Mouse (Mus musculus) kidney, embryonic 14.5 days (tissue): ENCODE measurements at regions not wholly inside any gene's neighbourhood (a gene's known extent, or its start where the extent isn't known, plus 50 kb on each side); places are given as distances from the start of the nearest gene placed in this dataset.
A peak's percentile ranks its signal among the peaks of the same experiment; 100 is the strongest.

ENCODE experiments used
- ATAC-seq: fragments of 200-750 bp; cut with Nextera tagmentation; 2 replicates; pipeline ENCODE4 v1.8.0; 2017; ENCODE audit warnings: moderate number of reproducible peaks, mild to moderate bottlenecking, moderate TSS enrichment, moderate library complexity; ENCODE audit not compliant: low FRiP score, low TSS enrichment
- H3K27ac ChIP-seq: fragments of 300-500 bp; sonication (generic); 2 replicates; pipeline ENCODE4 v1.5.1; 2014; ENCODE audit warnings: low read depth, mild to moderate bottlenecking, low read length, moderate library complexity, mixed read lengths
- H3K27me3 ChIP-seq: fragments of 300-500 bp; sonication (generic); 2 replicates; pipeline ENCODE4 v1.6.1; 2014; ENCODE audit warnings: mild to moderate bottlenecking, low read length; ENCODE audit not compliant: control insufficient read depth, insufficient read depth
- H3K36me3 ChIP-seq: fragments of 300-500 bp; sonication (generic); 2 replicates; pipeline ENCODE4 v1.6.1; 2014; ENCODE audit warnings: low read length, mixed read lengths; ENCODE audit not compliant: control insufficient read depth, insufficient read depth
- H3K4me1 ChIP-seq: fragments of 300-500 bp; sonication (generic); 2 replicates; pipeline ENCODE4 v1.6.1; 2014; ENCODE audit warnings: low read length, mixed read lengths; ENCODE audit not compliant: control insufficient read depth, insufficient read depth
- H3K4me2 ChIP-seq: fragments of 300-500 bp; sonication (generic); replicated peaks from 2 replicates; pipeline ENCODE4 v1.6.1; 2014; ENCODE audit warnings: low read depth, mild to moderate bottlenecking, low read length
- H3K4me3 ChIP-seq: fragments of 300-500 bp; sonication (generic); 2 replicates; pipeline ENCODE4 v1.5.1; 2014; ENCODE audit warnings: mild to moderate bottlenecking, low read length
- H3K9ac ChIP-seq: fragments of 300-500 bp; sonication (generic); 2 replicates; pipeline ENCODE4 v1.6.1; 2014; ENCODE audit warnings: low read depth, mild to moderate bottlenecking, low read length, moderate library complexity
- H3K9me3 ChIP-seq: fragments of 300-500 bp; sonication (generic); 2 replicates; pipeline ENCODE4 v1.6.1; 2016; ENCODE audit warnings: low read length; ENCODE audit not compliant: control insufficient read depth
- WGBS: fragments of 180-500 bp; shearing (Covaris S2); extraction: QIAGEN DNeasy Blood & Tissue Kit; methylation state at CpG from one replicate; pipeline ENCODE4 v1.1.7; 2014; 5-methylcytosine and 5-hydroxymethylcytosine counted together

DNA sequence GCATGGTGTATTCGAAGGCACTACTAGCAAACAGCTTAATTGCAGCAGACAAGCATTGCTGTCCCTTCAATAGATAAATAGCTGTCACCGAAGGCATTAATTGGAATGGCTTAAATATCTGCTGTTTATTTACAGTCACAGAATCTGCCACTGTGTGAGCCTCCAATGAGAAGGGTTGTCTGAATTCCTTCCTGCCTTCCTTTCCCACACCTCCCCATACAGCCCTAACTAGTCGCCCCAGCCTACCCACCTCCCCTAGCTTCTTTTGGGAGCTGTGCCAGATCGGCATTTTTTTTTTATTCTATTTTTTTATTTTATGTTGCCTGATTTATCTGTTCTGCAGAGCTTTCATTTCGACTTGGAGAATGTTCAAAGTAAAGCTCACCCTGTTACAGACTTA, 575.7 kb downstream of the Gm9195 start:
- no peaks in the 10 kb centered on the region for H3K27me3 ChIP-seq
- H3K9me3 ChIP-seq: no peaks in the 10 kb centered on the region
- no peak overlapping the region for H3K4me3 ChIP-seq
- no peak for ATAC-seq
- 56% methylated on average over 5 of the region's 5 CpGs for WGBS
- H3K4me2 ChIP-seq: no peak overlapping the region
- H3K36me3 ChIP-seq: no peaks in the 10 kb centered on the region
- no peak overlapping the region for H3K9ac ChIP-seq
- H3K4me1 ChIP-seq: no peaks in the 10 kb centered on the region
- no peak overlapping the region for H3K27ac ChIP-seq

DNA sequence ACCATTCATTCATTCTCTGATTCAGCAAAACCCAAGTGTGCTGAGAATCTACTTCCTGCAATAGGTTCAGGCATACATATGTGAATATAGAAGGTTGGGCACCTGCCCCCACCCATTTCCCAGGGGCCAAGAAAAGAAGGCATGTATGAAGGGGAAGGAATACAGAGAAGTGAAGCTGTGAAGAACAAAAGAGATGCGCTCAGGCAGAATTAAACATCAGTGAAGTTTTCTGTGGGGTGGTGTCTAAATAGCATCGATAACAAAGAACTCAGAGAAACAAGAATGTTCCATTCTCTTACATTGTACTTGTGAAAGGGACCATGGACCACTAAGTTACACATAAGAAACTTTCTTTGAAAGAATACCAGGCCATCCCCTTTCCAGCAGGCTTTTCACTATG, 580.7 kb downstream of the Gm9195 start:
- H3K9ac ChIP-seq: no peak overlapping the region
- WGBS: 91% methylated on average over 2 of the region's 2 CpGs
- no peaks in the 10 kb centered on the region for H3K27me3 ChIP-seq
- H3K4me2 ChIP-seq: no peak overlapping the region
- ATAC-seq: no peak
- no peak overlapping the region for H3K4me3 ChIP-seq
- no peaks in the 10 kb centered on the region for H3K9me3 ChIP-seq
- no peaks in the 10 kb centered on the region for H3K4me1 ChIP-seq
- no peaks in the 10 kb centered on the region for H3K36me3 ChIP-seq
- no peak overlapping the region for H3K27ac ChIP-seq

DNA sequence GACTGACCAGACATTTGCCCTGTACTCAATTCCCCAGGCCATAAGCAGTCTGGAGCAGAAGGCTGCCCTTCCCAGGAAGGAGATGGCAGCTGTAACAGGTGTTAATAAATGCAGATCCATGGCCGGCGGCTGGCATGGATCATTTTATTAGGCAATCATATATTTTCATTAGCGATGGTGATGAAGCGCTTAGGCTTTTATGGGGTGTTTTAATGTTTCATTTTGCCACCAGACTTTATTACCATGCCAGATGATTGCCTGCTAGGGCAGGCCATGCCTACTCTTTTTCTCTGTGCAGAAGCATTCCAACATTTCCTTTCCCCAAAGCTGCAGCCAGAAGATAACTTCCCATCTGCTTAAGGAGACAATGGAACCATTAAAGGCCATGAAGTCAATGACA, 596.2 kb downstream of the Gm9195 start:
- H3K27me3 ChIP-seq: no peaks in the 10 kb centered on the region
- H3K27ac ChIP-seq: no peak overlapping the region
- H3K36me3 ChIP-seq: no peaks in the 10 kb centered on the region
- H3K4me3 ChIP-seq: no peak overlapping the region
- H3K9ac ChIP-seq: no peak overlapping the region
- WGBS: 79% methylated on average over 4 of the region's 4 CpGs
- H3K4me1 ChIP-seq: no peaks in the 10 kb centered on the region
- H3K9me3 ChIP-seq: no peaks in the 10 kb centered on the region
- ATAC-seq: no peak
- no peak overlapping the region for H3K4me2 ChIP-seq

DNA sequence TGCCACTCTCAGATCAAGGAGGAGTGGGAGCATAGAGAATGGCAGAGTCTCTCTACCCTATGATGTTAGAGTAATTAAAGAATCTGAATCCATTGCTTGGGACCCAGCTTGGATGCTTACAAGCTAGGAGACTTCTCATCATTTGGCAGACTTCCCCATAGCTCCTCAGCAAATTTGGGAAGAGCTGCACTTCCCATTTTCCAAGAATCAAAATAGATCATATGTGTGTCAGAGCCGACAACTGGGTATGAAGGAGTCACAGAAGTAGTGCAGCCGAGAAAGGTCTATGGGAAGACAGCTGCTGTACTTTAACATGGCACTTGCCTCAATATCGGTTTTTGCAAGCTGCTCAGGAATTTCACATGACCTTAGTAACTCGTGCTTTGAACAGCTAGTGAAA, 596.8 kb downstream of the Gm9195 start:
- no peak for ATAC-seq
- WGBS: 84% methylated on average over 4 of the region's 4 CpGs
- H3K4me1 ChIP-seq: no peaks in the 10 kb centered on the region
- H3K27ac ChIP-seq: no peak overlapping the region
- no peaks in the 10 kb centered on the region for H3K27me3 ChIP-seq
- no peak overlapping the region for H3K9ac ChIP-seq
- no peak overlapping the region for H3K4me3 ChIP-seq
- no peak overlapping the region for H3K4me2 ChIP-seq
- no peaks in the 10 kb centered on the region for H3K9me3 ChIP-seq
- no peaks in the 10 kb centered on the region for H3K36me3 ChIP-seq

DNA sequence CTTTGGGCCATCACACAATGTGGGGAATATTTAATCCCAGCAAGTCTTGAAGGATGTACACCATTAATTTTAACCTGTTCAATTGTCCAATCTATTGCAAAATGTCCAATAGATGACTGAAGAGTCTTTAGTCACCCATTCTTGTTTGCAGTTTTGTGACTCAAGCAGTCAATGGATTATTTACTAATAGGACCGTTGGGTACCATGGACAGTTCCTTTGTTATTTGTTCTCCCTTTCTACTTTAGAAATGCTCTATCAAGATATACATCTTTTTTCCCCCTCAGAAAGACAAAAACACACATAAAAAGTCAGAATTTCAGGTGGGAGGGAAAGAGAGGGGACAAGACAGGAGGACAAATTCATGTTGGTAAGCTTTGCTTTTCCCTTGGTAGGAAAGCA, 598.3 kb downstream of the Gm9195 start:
- WGBS: 82% methylated on average over 1 of the region's 1 CpGs
- no peak for ATAC-seq
- Histone ChIP-seq H3K27ac (no peak overlapping the region), H3K36me3 (no peaks in the 10 kb centered on the region), H3K4me1 (no peaks in the 10 kb centered on the region), H3K9me3 (no peaks in the 10 kb centered on the region), H3K4me3 (no peak overlapping the region), H3K9ac (no peak overlapping the region), H3K4me2 (no peak overlapping the region), H3K27me3 (no peaks in the 10 kb centered on the region)

DNA sequence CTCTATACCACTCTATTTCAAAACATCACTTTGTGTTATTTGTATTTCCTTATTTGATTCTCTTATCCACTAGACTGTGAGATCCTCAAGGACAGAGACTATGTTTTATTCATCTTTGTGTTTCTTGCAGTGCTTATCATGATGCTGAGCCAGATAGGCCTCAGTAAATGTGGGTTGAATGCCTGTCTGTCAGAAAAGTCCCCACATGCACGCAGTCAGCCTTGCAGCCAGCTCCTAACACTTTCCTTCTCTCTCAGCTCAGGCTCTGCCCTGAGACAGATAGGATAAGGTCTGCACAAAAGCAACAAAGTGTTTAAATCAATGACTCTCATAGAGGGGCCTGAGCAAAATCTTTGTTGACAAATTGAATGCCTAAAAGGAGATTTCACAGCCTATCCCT, 600.0 kb downstream of the Gm9195 start:
- no peaks in the 10 kb centered on the region for H3K36me3 ChIP-seq
- H3K4me3 ChIP-seq: no peak overlapping the region
- no peaks in the 10 kb centered on the region for H3K9me3 ChIP-seq
- no peak overlapping the region for H3K9ac ChIP-seq
- WGBS: 84% methylated on average over 1 of the region's 1 CpGs
- no peaks in the 10 kb centered on the region for H3K4me1 ChIP-seq
- H3K27ac ChIP-seq: no peak overlapping the region
- no peak for ATAC-seq
- H3K27me3 ChIP-seq: no peaks in the 10 kb centered on the region
- no peak overlapping the region for H3K4me2 ChIP-seq

DNA sequence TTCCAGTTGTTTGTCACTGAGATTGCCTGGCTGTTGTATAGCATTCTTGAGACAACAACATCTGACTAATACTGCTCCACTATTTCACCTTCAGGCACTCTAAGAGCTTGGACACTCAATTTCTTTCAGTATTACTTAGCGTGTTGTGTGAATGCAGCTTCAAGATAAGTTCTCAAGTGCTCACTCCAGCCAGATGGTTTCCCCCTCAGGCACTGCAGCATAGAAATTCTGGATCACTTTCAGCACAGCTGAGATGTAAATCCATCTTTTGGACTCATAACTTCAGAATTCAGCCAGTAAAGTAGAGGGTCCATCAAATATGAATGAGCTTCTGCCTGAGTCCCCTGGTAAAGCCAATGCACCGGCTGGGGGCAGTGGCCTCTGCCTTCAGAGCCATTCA, 608.8 kb downstream of the Gm9195 start:
- H3K36me3 ChIP-seq: no peaks in the 10 kb centered on the region
- no peak overlapping the region for H3K9ac ChIP-seq
- no peak for ATAC-seq
- H3K4me1 ChIP-seq: no peaks in the 10 kb centered on the region
- H3K9me3 ChIP-seq: no peaks in the 10 kb centered on the region
- H3K27me3 ChIP-seq: no peaks in the 10 kb centered on the region
- H3K4me3 ChIP-seq: no peak overlapping the region
- H3K4me2 ChIP-seq: no peak overlapping the region
- no peak overlapping the region for H3K27ac ChIP-seq
- WGBS: 81% methylated on average over 2 of the region's 2 CpGs

DNA sequence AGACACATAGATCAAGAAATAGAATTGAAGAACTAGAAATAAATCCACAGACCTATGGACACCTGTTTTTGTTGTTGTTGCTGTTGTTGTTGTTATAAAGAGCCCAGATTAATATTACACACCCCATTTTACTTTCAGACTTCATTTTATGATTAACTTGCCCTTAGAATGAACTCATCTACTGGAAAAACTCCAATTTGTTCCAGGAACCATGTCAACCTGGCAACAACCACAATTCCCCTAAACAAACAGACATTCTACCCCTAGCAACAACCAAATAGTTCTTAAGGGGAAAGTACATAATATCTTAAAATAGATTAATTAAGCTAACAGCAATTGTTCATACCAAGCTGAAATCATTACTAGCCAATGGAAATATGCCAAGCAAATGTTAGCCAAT, 646.1 kb downstream of the Gm9195 start:
- no peak overlapping the region for H3K27ac ChIP-seq
- H3K4me3 ChIP-seq: no peak overlapping the region
- no peak overlapping the region for H3K4me2 ChIP-seq
- no peak overlapping the region for H3K9ac ChIP-seq
- no peaks in the 10 kb centered on the region for H3K4me1 ChIP-seq
- H3K27me3 ChIP-seq: no peaks in the 10 kb centered on the region
- ATAC-seq: no peak
- H3K36me3 ChIP-seq: no peaks in the 10 kb centered on the region
- no peaks in the 10 kb centered on the region for H3K9me3 ChIP-seq

DNA sequence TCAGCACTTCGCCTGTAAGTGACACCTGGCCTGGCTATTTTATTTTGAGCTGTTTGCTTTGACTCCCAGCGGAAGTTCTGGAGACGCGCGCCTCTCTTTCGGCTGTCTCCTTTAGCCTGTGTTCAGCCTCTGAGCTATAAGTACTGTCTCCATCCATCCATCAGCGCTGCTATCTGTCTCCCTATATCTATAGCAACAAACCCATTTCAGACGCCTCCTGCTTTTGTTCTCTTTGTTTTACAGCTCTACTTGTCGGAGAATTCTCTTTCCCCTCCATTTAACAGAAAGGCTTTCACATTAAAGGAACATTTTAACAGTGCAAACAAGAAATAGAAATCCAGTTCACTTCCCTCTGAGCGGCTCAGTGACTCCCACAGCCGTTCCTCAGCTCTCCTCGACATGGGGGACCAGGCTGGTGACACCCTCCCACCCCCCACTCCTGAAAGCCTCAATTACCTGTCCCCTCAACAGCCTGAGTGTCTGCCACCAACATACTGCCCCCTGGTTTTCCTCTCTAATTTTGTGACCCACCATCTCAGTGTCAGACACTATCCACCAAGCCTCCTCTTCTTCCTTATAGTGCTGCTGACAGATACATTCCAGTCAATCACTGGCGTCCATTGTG, 682.7 kb downstream of the Gm9195 start:
- ATAC-seq: no peak; the same call in 1 of the 2 replicates

More for the DNA sequence above, 682.7 kb downstream of the Gm9195 start:
- no peak overlapping the region for H3K4me2 ChIP-seq
- H3K9ac ChIP-seq: no peak overlapping the region
- H3K27ac ChIP-seq: peak overlapping the region; percentile 30; the same call in 1 of the 2 replicates
- 25% methylated on average over 13 of the region's 13 CpGs for WGBS
- H3K4me3 ChIP-seq: no peak overlapping the region
- H3K27me3 ChIP-seq: no peaks in the 10 kb centered on the region
- H3K4me1 ChIP-seq: 0 out of 2 replicates have a peak, but pooled peaks cover 5% of the 10 kb centered on the region
- H3K9me3 ChIP-seq: no peaks in the 10 kb centered on the region
- H3K36me3 ChIP-seq: no peaks in the 10 kb centered on the region
